Mouse (Mus musculus) lung, adult 2 months (tissue): ENCODE measurements around the gene Wdr73. TPM values are rescaled to one million over a fixed set of nuclear protein-coding genes. Genes with fewer than 3 reads are reported as not detected.

Source experiments
- DNase-seq: peaks from one replicate; pipeline ENCODE4 v3.0.0; 2022
- H3K4me1 ChIP-seq: fragments of 200-500 bp; 2 replicates; pipeline ENCODE4 v1.6.1; 2011; ENCODE audit warnings: low read length; ENCODE audit not compliant: control insufficient read depth, insufficient read depth
- H3K4me3 ChIP-seq: fragments of 200-500 bp; replicated peaks from 2 replicates; pipeline ENCODE3; 2011; ENCODE audit warnings: low read depth, mild to moderate bottlenecking, control low read depth, low read length; ENCODE audit errors: extremely low read depth
- CTCF ChIP-seq: fragments of 200-500 bp; IDR thresholded peaks from 2 replicates; pipeline ENCODE4 v1.5.1; 2011; ENCODE audit warnings: mild to moderate bottlenecking, low read length, control low read depth; ENCODE audit not compliant: insufficient read depth
- POLR2A ChIP-seq: fragments of 200-500 bp; IDR thresholded peaks from 2 replicates; pipeline ENCODE4 v1.6.1; 2011; ENCODE audit warnings: low read depth, mild to moderate bottlenecking, control low read depth, low read length, borderline replicate concordance; ENCODE audit errors: extremely low read depth
- WGBS: fragments of 180-500 bp; shearing (Covaris S2); methylation state at CpG from one replicate; pipeline ENCODE4 v1.1.7; 2018; 5-methylcytosine and 5-hydroxymethylcytosine counted together
- polyA plus RNA-seq: library from polyadenylated mRNA; depleted of rRNA; stranded (reverse); fragments of >200 nt; gene quantifications from 2 replicates; pipeline ENCODE4 v1.2.3, GENCODE M21; 2012; rRNA removed

Wdr73 gene
- polyA plus RNA-seq, 1 experiment = 14.7 TPM

- H3K4me1 ChIP-seq = peaks cover 3% of the 10 kb centered on the region; the same call in 1 of the 2 replicates
- no peak for TF ChIP-seq POLR2A
- 45% methylated on average over 15 of the region's 15 CpGs for WGBS
- DNase-seq = no peak
- H3K4me3 ChIP-seq = peak overlapping the region; percentile 52
These were observed 55.3 kb downstream of the Wdr73 start for GRCm38 (mm10) chr7:80845621-80846279.

GRCm38 (mm10) chr7:80844691-80845090 is 56.4 kb downstream of the Wdr73 start:
- Histone ChIP-seq H3K4me3 (no peak overlapping the region), H3K4me1 (peaks cover 3% of the 10 kb centered on the region; the same call in 1 of the 2 replicates)
- WGBS = 97% methylated on average over 12 of the region's 12 CpGs
- no peak for TF ChIP-seq POLR2A
- TF ChIP-seq CTCF = no peak
- DNase-seq = no peak

- Histone ChIP-seq H3K4me1 (peaks cover 3% of the 10 kb centered on the region; the same call in 1 of the 2 replicates), H3K4me3 (no peak overlapping the region)
- 90% methylated on average over 8 of the region's 8 CpGs for WGBS
- no peak for DNase-seq
- no peak for TF ChIP-seq CTCF
- no peak for TF ChIP-seq POLR2A
These were observed 57.0 kb downstream of the Wdr73 start for GRCm38 (mm10) chr7:80843910-80844640.

GRCm38 (mm10) chr7:80843176-80843575 is 57.9 kb downstream of the Wdr73 start:
- 91% methylated on average over 1 of the region's 1 CpGs for WGBS
- peaks cover 3% of the 10 kb centered on the region; the same call in 1 of the 2 replicates for H3K4me1 ChIP-seq
- H3K4me3 ChIP-seq = no peak overlapping the region
- DNase-seq = no peak
- TF ChIP-seq CTCF (no peak), POLR2A (no peak)

- WGBS = 74% methylated on average over 5 of the region's 5 CpGs
- TF ChIP-seq POLR2A (no peak), CTCF (no peak)
- DNase-seq = no peak
These were observed 58.9 kb downstream of the Wdr73 start for GRCm38 (mm10) chr7:80842132-80842531.

GRCm38 (mm10) chr7:80840937-80841336 is 60.1 kb downstream of the Wdr73 start:
- no peak for DNase-seq
- TF ChIP-seq CTCF = no peak
- TF ChIP-seq POLR2A = no peak
- Histone ChIP-seq H3K4me3 (no peak overlapping the region), H3K4me1 (no peaks in the 10 kb centered on the region; the same call in 1 of the 2 replicates)
- WGBS = 55% methylated on average over 4 of the region's 4 CpGs

More at GRCm38 (mm10) chr7:80842132-80842531, 58.9 kb downstream of the Wdr73 start:
- H3K4me1 ChIP-seq = peaks cover 3% of the 10 kb centered on the region; the same call in 1 of the 2 replicates
- H3K4me3 ChIP-seq = no peak overlapping the region

Other genes starting within 250 kb of the Wdr73 start
- gene Crtc3, start 212.4 kb downstream of the Wdr73 start, polyA plus RNA-seq = 26.3 and 27.9 TPM in 2 replicates
- gene Iqgap1, start 75.3 kb downstream of the Wdr73 start, polyA plus RNA-seq = 118 and 135 TPM in 2 replicates
- gene Zscan2, start 40.3 kb downstream of the Wdr73 start, polyA plus RNA-seq = 5.5 and 6.2 TPM in 2 replicates
- gene Nmb, start 3.8 kb upstream of the Wdr73 start, polyA plus RNA-seq = 2.6 and 4.1 TPM in 2 replicates
- 42.3 and 52.7 TPM in 2 replicates for gene Sec11a, start 46.5 kb upstream of the Wdr73 start, polyA plus RNA-seq
- 16.4 and 20.1 TPM in 2 replicates for gene Zfp592, start 92.4 kb upstream of the Wdr73 start, polyA plus RNA-seq
- gene Alpk3, start 156.3 kb upstream of the Wdr73 start, polyA plus RNA-seq = 0.55 and 2.2 TPM in 2 replicates
- 0.07 and 0.17 TPM in 2 replicates for gene Slc28a1, start 213.5 kb upstream of the Wdr73 start, polyA plus RNA-seq